Mouse (Mus musculus): ENCODE data around the gene Impdh2.

GRCm38 (mm10) chr9:108601986-108602385 lies 41.9 kb downstream of the Impdh2 start:
- TF ChIP-seq CTCF (IDR thresholded peaks at IDR 0.05; ENCODE audit: control insufficient read depth, insufficient read depth, low read length) = no peak
- TF ChIP-seq POLR2A (IDR thresholded peaks at IDR 0.05; ENCODE audit: borderline replicate concordance, control insufficient read depth, low read depth, low read length) = no peak
